33 mouse cellular contexts compared by ENCODE assay signal in genomic region chr19:26721741-26722140, GRCm38 (mm10).
DNase-seq lines count a peak whose midpoint lies in the region; ATAC-seq and TF ChIP-seq lines count a peak whose summit lies in the region.
"Had no signal": no experiment of that assay in that cellular context is flagged by ENCODE, and none has a peak within 500 bp of the region (broad histone marks: within the 10 kb centered on the region; RNA-seq: fewer than 3 reads in every experiment).

No protein-coding gene starts in this region.

- 63% methylated on average over 6 of the region's 6 CpGs for WGBS in forebrain, postnatal 0 days
- WGBS in forebrain, embryonic 14.5 days = 83% methylated on average over 6 of the region's 6 CpGs
- 89% methylated on average over 6 of the region's 6 CpGs for WGBS in kidney, adult 2 months

- H3K9me3 ChIP-seq in forebrain, postnatal 0 days (ENCODE audit: low read length) = no peaks in the 10 kb centered on the region
- H3K9me3 ChIP-seq in forebrain, embryonic 14.5 days (replicated peaks; ENCODE audit: control insufficient read depth, low read length) = no peaks in the 10 kb centered on the region
- H3K9me3 ChIP-seq: embryonic facial prominence, embryonic 10.5 days; embryonic facial prominence, embryonic 15.5 days; forebrain, embryonic 13.5 days; heart, embryonic 13.5 days; liver, embryonic 13.5 days; megakaryocyte, embryonic 14.5 days; midbrain, embryonic 12.5 days; neural tube, embryonic 12.5 days had no signal

- H3K4me1 ChIP-seq in forebrain, postnatal 0 days (ENCODE audit: insufficient read depth) = 0 out of 2 replicates have a peak, but pooled peaks cover 3% of the 10 kb centered on the region
- H3K4me1 ChIP-seq in forebrain, embryonic 14.5 days (ENCODE audit: control insufficient read depth, insufficient read depth, low read length) = peaks cover 3% of the 10 kb centered on the region; the same call in 1 of the 2 replicates
- H3K4me1 ChIP-seq in kidney, adult 2 months (ENCODE audit: control insufficient read depth, insufficient read depth, low read length) = no peaks in the 10 kb centered on the region; the same call in 1 of the 2 replicates
- H3K4me1 ChIP-seq: embryonic facial prominence, embryonic 10.5 days; liver, embryonic 13.5 days; megakaryocyte, embryonic 14.5 days had no signal

- H3K4me2 ChIP-seq in forebrain, postnatal 0 days (ENCODE audit: low read depth) = no peak overlapping the region
- no peak overlapping the region for H3K4me2 ChIP-seq in forebrain, embryonic 14.5 days (ENCODE audit: low read length)
- H3K4me2 ChIP-seq: embryonic facial prominence, embryonic 15.5 days; forebrain, embryonic 13.5 days; heart, embryonic 13.5 days; hindbrain, embryonic 14.5 days; liver, embryonic 13.5 days; midbrain, embryonic 12.5 days; neural tube, embryonic 12.5 days had no signal

- H3K27ac ChIP-seq in forebrain, postnatal 0 days (ENCODE audit: low read depth, low read length) = peak overlapping the region; percentile 30; the same call in 1 of the 2 replicates
- no peak overlapping the region for H3K27ac ChIP-seq in forebrain, embryonic 14.5 days (ENCODE audit: low read depth, low read length)
- H3K27ac ChIP-seq in kidney, adult 2 months (ENCODE audit: insufficient read depth, low read depth, low read length) = no peak overlapping the region
- H3K27ac ChIP-seq: embryonic facial prominence, embryonic 10.5 days; embryonic facial prominence, embryonic 15.5 days; forebrain, embryonic 13.5 days; heart, embryonic 13.5 days; hindbrain, embryonic 14.5 days; layer of hippocampus, adult 2 months; liver, embryonic 13.5 days; midbrain, embryonic 12.5 days; neural tube, embryonic 12.5 days had no signal

- no peak for TF ChIP-seq CTCF in forebrain, postnatal 0 days (IDR thresholded peaks at IDR 0.05; ENCODE audit: low read depth)
- TF ChIP-seq CTCF in kidney, adult 2 months (conservative IDR thresholded peaks at IDR 0.05; ENCODE audit: insufficient read depth, insufficient read length, low read depth, low read length) = no peak

- TF ChIP-seq POLR2A in kidney, adult 2 months (IDR thresholded peaks at IDR 0.05; ENCODE audit: low read depth, low read length) = no peak

- H3K27me3 ChIP-seq in forebrain, postnatal 0 days (ENCODE audit: insufficient read depth, low read length) = no peaks in the 10 kb centered on the region
- H3K27me3 ChIP-seq in forebrain, embryonic 14.5 days (replicated peaks; ENCODE audit: control insufficient read depth, insufficient read depth, low read length) = no peaks in the 10 kb centered on the region
- H3K27me3 ChIP-seq in kidney, adult 2 months (replicated peaks; ENCODE audit: control insufficient read depth, insufficient read depth, low read length) = no peaks in the 10 kb centered on the region
- H3K27me3 ChIP-seq: CH12.LX; embryonic facial prominence, embryonic 15.5 days; forebrain, embryonic 13.5 days; heart, embryonic 13.5 days; liver, embryonic 13.5 days; megakaryocyte, embryonic 14.5 days; neural tube, embryonic 12.5 days had no signal

- H3K9ac ChIP-seq in forebrain, postnatal 0 days = no peak overlapping the region
- no peak overlapping the region for H3K9ac ChIP-seq in forebrain, embryonic 14.5 days (ENCODE audit: low read length)
- H3K9ac ChIP-seq: embryonic facial prominence, embryonic 15.5 days; forebrain, embryonic 13.5 days; heart, embryonic 13.5 days; hindbrain, embryonic 14.5 days; liver, embryonic 13.5 days; midbrain, embryonic 12.5 days; neural tube, embryonic 12.5 days had no signal

- ATAC-seq in cerebellum, adult (ENCODE audit: insufficient number of reproducible peaks, low FRiP score, low TSS enrichment) = peak; percentile 39; the same call in 1 of the 2 replicates
- peak; percentile 20; the same call in 1 of the 2 replicates for ATAC-seq in forebrain, postnatal 0 days
- ATAC-seq in forebrain, embryonic 14.5 days = no peak
- ATAC-seq: activated CD4-positive, CD25-positive, alpha-beta regulatory T cell, adult 4 months; forebrain, embryonic 13.5 days; intestine, postnatal 0 days; lung, postnatal 0 days had no signal

- H3K36me3 ChIP-seq in forebrain, postnatal 0 days (ENCODE audit: insufficient read depth) = peaks cover 9% of the 10 kb centered on the region
- no peaks in the 10 kb centered on the region for H3K36me3 ChIP-seq in forebrain, embryonic 14.5 days (ENCODE audit: control insufficient read depth, insufficient read depth, low read length)
- H3K36me3 ChIP-seq in kidney, adult 2 months (ENCODE audit: control insufficient read depth, insufficient read depth, low read length) = 0 out of 2 replicates have a peak, but pooled peaks cover 5% of the 10 kb centered on the region
- H3K36me3 ChIP-seq: embryonic facial prominence, embryonic 10.5 days; liver, embryonic 13.5 days; midbrain, embryonic 12.5 days; neural tube, embryonic 12.5 days had no signal

- DNase-seq in cerebellum, adult 11 months = no peak
- peak; percentile 45 for DNase-seq in forebrain, postnatal 0 days
- no peak for DNase-seq in forebrain, embryonic 14.5 days (ENCODE audit: low spot score)
- DNase-seq in gastrocnemius, postnatal 25 days = peak; percentile 58
- DNase-seq in gastrocnemius, postnatal 10 days = no peak
- DNase-seq in skeletal muscle tissue, adult 2 months (ENCODE audit: low read depth, low spot score) = peak; percentile 68
- DNase-seq in kidney, adult 2 months = no peak
- DNase-seq: adrenal gland, adult 8-10 months; heart, postnatal 10 days; kidney, postnatal 25 days; left cerebral cortex, postnatal 4 days; liver, embryonic 13.5 days; lung, adult 18-20 months; lung, postnatal 4 days; right cerebral cortex, adult 18-20 months; right cerebral cortex, postnatal 4 days; thymus, adult 2 months; thymus, postnatal 36 days had no signal

- no peak overlapping the region for H3K4me3 ChIP-seq in forebrain, postnatal 0 days (ENCODE audit: low read depth, low read length)
- no peak overlapping the region for H3K4me3 ChIP-seq in forebrain, embryonic 14.5 days (ENCODE audit: low read depth, low read length)
- H3K4me3 ChIP-seq in kidney, adult 2 months (ENCODE audit: insufficient read depth, low read depth, low read length) = no peak overlapping the region
- H3K4me3 ChIP-seq: embryonic facial prominence, embryonic 10.5 days; embryonic facial prominence, embryonic 15.5 days; forebrain, embryonic 13.5 days; heart, embryonic 13.5 days; layer of hippocampus, adult 2 months; liver, embryonic 13.5 days; megakaryocyte, embryonic 14.5 days; midbrain, embryonic 12.5 days; myocyte; neural tube, embryonic 12.5 days had no signal

Comparison
In these comparisons a context has a peak if more than half of its experiments do, and no peak if none do; other contexts are left out.
1. DNase-seq: peak in forebrain, postnatal 0 days (single experiment), gastrocnemius, postnatal 25 days (single experiment) and skeletal muscle tissue, adult 2 months (single experiment); none in cerebellum, adult 11 months (single experiment), forebrain, embryonic 14.5 days (single experiment), gastrocnemius, postnatal 10 days (single experiment) and kidney, adult 2 months (single experiment).